In genomic region chr13:114297761-114298160, GRCm38 (mm10) we compare ENCODE assay signal across 15 mouse cellular contexts.
"Had no signal": no experiment of that assay in that cellular context is flagged by ENCODE, and none has a peak within 500 bp of the region (broad histone marks: within the 10 kb centered on the region; RNA-seq: fewer than 3 reads in every experiment).

No protein-coding gene starts in this region.

- H3K4me3 ChIP-seq: lung, embryonic 15.5 days; megakaryocyte, embryonic 14.5 days; midbrain, embryonic 13.5 days; midbrain, embryonic 15.5 days; neural tube, embryonic 12.5 days; stomach, embryonic 15.5 days had no signal

- DNase-seq: liver, postnatal 0 days; lung, adult 2 months; lung, postnatal 14 days; lung, postnatal 36 days; right cerebral cortex, postnatal 14 days; thymus, postnatal 14 days; thymus, postnatal 36 days had no signal

- H3K9me3 ChIP-seq: lung, embryonic 15.5 days; megakaryocyte, embryonic 14.5 days; midbrain, embryonic 13.5 days; midbrain, embryonic 15.5 days; neural tube, embryonic 12.5 days; stomach, embryonic 15.5 days had no signal

- H3K27ac ChIP-seq: lung, embryonic 15.5 days; macrophage; midbrain, embryonic 13.5 days; midbrain, embryonic 15.5 days; neural tube, embryonic 12.5 days; stomach, embryonic 15.5 days; stomach, postnatal 0 days had no signal

- H3K27me3 ChIP-seq: lung, embryonic 15.5 days; megakaryocyte, embryonic 14.5 days; midbrain, embryonic 13.5 days; midbrain, embryonic 15.5 days; neural tube, embryonic 12.5 days; stomach, embryonic 15.5 days had no signal

- H3K9ac ChIP-seq: liver, postnatal 0 days; lung, embryonic 15.5 days; midbrain, embryonic 13.5 days; midbrain, embryonic 15.5 days; neural tube, embryonic 12.5 days; stomach, embryonic 15.5 days had no signal

- H3K4me1 ChIP-seq: lung, embryonic 15.5 days; midbrain, embryonic 13.5 days; midbrain, embryonic 15.5 days; neural tube, embryonic 12.5 days; stomach, embryonic 15.5 days had no signal

- H3K36me3 ChIP-seq: lung, embryonic 15.5 days; midbrain, embryonic 15.5 days; neural tube, embryonic 12.5 days; stomach, embryonic 15.5 days had no signal
